Mouse (Mus musculus) embryonic facial prominence, embryonic 12.5 days (tissue): ENCODE data around the gene Spata33. TPM values are rescaled to one million over a fixed set of nuclear protein-coding genes. Genes with fewer than 3 reads are reported as not detected.
A peak's percentile ranks its signal among the peaks of the same experiment; 100 is the strongest.
"Not testable (repeated sequence)": the region's sequence is repeated elsewhere in the genome, so short reads cannot be mapped to it uniquely, and the experiment has no call there.

ENCODE experiments used
- ATAC-seq: fragments of 200-750 bp; cut with Nextera tagmentation; 2 replicates; pipeline ENCODE4 v1.8.0; 2017; ENCODE audit not compliant: insufficient number of reproducible peaks, insufficient read depth, low FRiP score, low TSS enrichment
- H3K27ac ChIP-seq: fragments of 300-500 bp; sonication (generic); 2 replicates; pipeline ENCODE4 v1.5.1; 2016; ENCODE audit warnings: mild to moderate bottlenecking
- H3K27me3 ChIP-seq: fragments of 300-500 bp; sonication (generic); 2 replicates; pipeline ENCODE4 v1.6.1; 2016; ENCODE audit warnings: mild to moderate bottlenecking, moderate library complexity
- H3K36me3 ChIP-seq: fragments of 300-500 bp; sonication (generic); 2 replicates; pipeline ENCODE4 v1.6.1; 2016; ENCODE audit warnings: mild to moderate bottlenecking
- H3K4me1 ChIP-seq: fragments of 300-500 bp; sonication (generic); 2 replicates; pipeline ENCODE4 v1.6.1; 2016
- H3K4me2 ChIP-seq: fragments of 300-500 bp; sonication (generic); replicated peaks from 2 replicates; pipeline ENCODE4 v1.6.1; 2016; ENCODE audit warnings: mild to moderate bottlenecking, moderate library complexity
- H3K4me3 ChIP-seq: fragments of 300-500 bp; sonication (generic); 2 replicates; pipeline ENCODE4 v1.5.1; 2016; ENCODE audit warnings: mild to moderate bottlenecking
- H3K9ac ChIP-seq: fragments of 300-500 bp; sonication (generic); 2 replicates; pipeline ENCODE4 v1.6.1; 2016; ENCODE audit warnings: mild to moderate bottlenecking, moderate library complexity
- H3K9me3 ChIP-seq: fragments of 300-500 bp; sonication (generic); 2 replicates; pipeline ENCODE4 v1.6.1; 2016; ENCODE audit warnings: mild to moderate bottlenecking, moderate library complexity
- WGBS: fragments of 180-500 bp; shearing (Covaris S2); methylation state at CpG from one replicate; pipeline ENCODE4 v1.1.7; 2016; 5-methylcytosine and 5-hydroxymethylcytosine counted together
- polyA plus RNA-seq: library from polyadenylated mRNA; unstranded; fragments of >200 nt; fragmentation: Nextera tagmentation; extraction: Ambion mirVana; gene quantifications from 2 replicates; pipeline ENCODE4 v1.2.1, GENCODE M21; 2016

The Spata33 gene
- polyA plus RNA-seq, 1 experiment from 2014 or later, result 5.9 TPM

- H3K4me1 ChIP-seq, result no peaks in the 10 kb centered on the region
- no peak overlapping the region for H3K4me3 ChIP-seq
- H3K36me3 ChIP-seq, result peaks cover 37% of the 10 kb centered on the region
- no peaks in the 10 kb centered on the region for H3K27me3 ChIP-seq
- no peak overlapping the region for H3K9ac ChIP-seq
- no peak overlapping the region for H3K4me2 ChIP-seq
- no peak for ATAC-seq
- H3K9me3 ChIP-seq, result no peaks in the 10 kb centered on the region
- WGBS, result 82% methylated on average over 3 of the region's 3 CpGs
- no peak overlapping the region for H3K27ac ChIP-seq
Observed at GRCm38 (mm10) chr8:123203571-123203970, 9.1 kb upstream of the Spata33 start.

GRCm38 (mm10) chr8:123211876-123212275 is 756 bp upstream of the Spata33 start:
- peaks cover 19% of the 10 kb centered on the region for H3K4me1 ChIP-seq
- no peak overlapping the region for H3K27ac ChIP-seq
- peak overlapping the region; percentile 97 for H3K4me3 ChIP-seq
- peak overlapping the region; percentile 92 for H3K9ac ChIP-seq
- H3K36me3 ChIP-seq, result peaks cover 30% of the 10 kb centered on the region
- WGBS, result 49% methylated on average over 10 of the region's 10 CpGs
- H3K9me3 ChIP-seq, result no peaks in the 10 kb centered on the region
- no peak for ATAC-seq
- H3K27me3 ChIP-seq, result no peaks in the 10 kb centered on the region
- H3K4me2 ChIP-seq, result peak overlapping the region; percentile 94

- WGBS, result 21% methylated on average over 22 of the region's 22 CpGs
Observed at GRCm38 (mm10) chr8:123213118-123213772, 613 bp downstream of the Spata33 start.

GRCm38 (mm10) chr8:123215430-123215829 is 2.8 kb downstream of the Spata33 start:
- no peaks in the 10 kb centered on the region for H3K36me3 ChIP-seq
- no peak for ATAC-seq
- no peaks in the 10 kb centered on the region for H3K9me3 ChIP-seq
- no peaks in the 10 kb centered on the region for H3K27me3 ChIP-seq
- WGBS, result 73% methylated on average over 3 of the region's 3 CpGs
- no peak overlapping the region for H3K9ac ChIP-seq
- H3K4me2 ChIP-seq, result no peak overlapping the region
- peaks cover 19% of the 10 kb centered on the region for H3K4me1 ChIP-seq
- no peak overlapping the region for H3K27ac ChIP-seq
- no peak overlapping the region for H3K4me3 ChIP-seq

More at GRCm38 (mm10) chr8:123213118-123213772, 613 bp downstream of the Spata33 start:
- H3K27ac ChIP-seq, result peak overlapping the region; percentile 57
- peaks cover 16% of the 10 kb centered on the region for H3K36me3 ChIP-seq
- H3K4me3 ChIP-seq, result peak overlapping the region; percentile 97
- H3K4me2 ChIP-seq, result peak overlapping the region; percentile 94
- no peaks in the 10 kb centered on the region for H3K9me3 ChIP-seq
- no peaks in the 10 kb centered on the region for H3K27me3 ChIP-seq
- 0 out of 2 replicates have a peak, but pooled peaks have one; percentile 11 for ATAC-seq
- H3K9ac ChIP-seq, result peak overlapping the region; percentile 92
- H3K4me1 ChIP-seq, result peaks cover 19% of the 10 kb centered on the region

- no peak overlapping the region for H3K27ac ChIP-seq
- H3K4me2 ChIP-seq, result no peak overlapping the region
- H3K36me3 ChIP-seq, result no peaks in the 10 kb centered on the region
- H3K4me1 ChIP-seq, result peaks cover 13% of the 10 kb centered on the region
- no peak overlapping the region for H3K9ac ChIP-seq
- no peak for ATAC-seq
- 85% methylated on average over 1 of the region's 1 CpGs for WGBS
- no peaks in the 10 kb centered on the region for H3K9me3 ChIP-seq
- no peaks in the 10 kb centered on the region for H3K27me3 ChIP-seq
- H3K4me3 ChIP-seq, result no peak overlapping the region
Observed at GRCm38 (mm10) chr8:123220917-123221316, 8.3 kb downstream of the Spata33 start.

- WGBS, result 3% methylated on average over 59 of the region's 59 CpGs
- Histone ChIP-seq H3K9ac (peak within 1 kb of the TSS; percentile 75), H3K4me1 (peaks cover 14% of the 10 kb centered on the region), H3K9me3 (no peaks in the 10 kb centered on the region), H3K27me3 (no peaks in the 10 kb centered on the region), H3K27ac (peak within 1 kb of the TSS; percentile 80), H3K36me3 (peaks cover 27% of the 10 kb centered on the region), H3K4me2 (peak within 1 kb of the TSS; percentile 84), H3K4me3 (peak within 1 kb of the TSS; percentile 68)
- ATAC-seq, result peak; percentile 65; the same call in 1 of the 2 replicates
Observed at GRCm38 (mm10) chr8:123224278-123225266, 11.9 kb downstream of the Spata33 start, which contains the start of gene Cdk10. Cdk10 (plus strand) TSS chr8:123224842.

- H3K36me3 ChIP-seq, result peaks cover 31% of the 10 kb centered on the region
- H3K27me3 ChIP-seq, result peaks cover 12% of the 10 kb centered on the region
- H3K4me3 ChIP-seq, result no peak overlapping the region
- no peak overlapping the region for H3K4me2 ChIP-seq
- no peak overlapping the region for H3K9ac ChIP-seq
- peaks cover 14% of the 10 kb centered on the region for H3K4me1 ChIP-seq
- WGBS, result 100% methylated on average over 1 of the region's 1 CpGs
- ATAC-seq, result no peak
- no peaks in the 10 kb centered on the region for H3K9me3 ChIP-seq
- H3K27ac ChIP-seq, result no peak overlapping the region
Observed at GRCm38 (mm10) chr8:123228416-123228815, 15.8 kb downstream of the Spata33 start.

- Histone ChIP-seq H3K27me3 (peaks cover 29% of the 10 kb centered on the region), H3K36me3 (peaks cover 31% of the 10 kb centered on the region), H3K4me1 (peaks cover 13% of the 10 kb centered on the region)
- H3K9me3 ChIP-seq, ATAC-seq, H3K4me3 ChIP-seq, H3K9ac ChIP-seq, H3K4me2 ChIP-seq, H3K27ac ChIP-seq: not testable (repeated sequence)
- 79% methylated on average over 11 of the region's 11 CpGs for WGBS
Observed at GRCm38 (mm10) chr8:123230326-123230725, 17.7 kb downstream of the Spata33 start.

- Histone ChIP-seq H3K27ac (no peak overlapping the region), H3K4me3 (no peak overlapping the region), H3K4me1 (peaks cover 15% of the 10 kb centered on the region), H3K27me3 (peaks cover 40% of the 10 kb centered on the region), H3K9me3 (no peaks in the 10 kb centered on the region), H3K4me2 (no peak overlapping the region), H3K9ac (no peak overlapping the region; the same call in 1 of the 2 replicates), H3K36me3 (peaks cover 30% of the 10 kb centered on the region)
- no peak for ATAC-seq
- 59% methylated on average over 5 of the region's 5 CpGs for WGBS
Observed at GRCm38 (mm10) chr8:123231742-123232141, 19.1 kb downstream of the Spata33 start.

- Histone ChIP-seq H3K9ac (no peak overlapping the region), H3K27ac (no peak overlapping the region), H3K36me3 (peaks cover 22% of the 10 kb centered on the region), H3K4me3 (no peak overlapping the region), H3K4me2 (no peak overlapping the region), H3K4me1 (peaks cover 15% of the 10 kb centered on the region), H3K27me3 (peaks cover 40% of the 10 kb centered on the region), H3K9me3 (no peaks in the 10 kb centered on the region)
- 48% methylated on average over 7 of the region's 7 CpGs for WGBS
- ATAC-seq, result no peak
Observed at GRCm38 (mm10) chr8:123232553-123232952, 19.9 kb downstream of the Spata33 start.

- ATAC-seq, result no peak
- no peak overlapping the region for H3K4me3 ChIP-seq
- H3K27ac ChIP-seq, result no peak overlapping the region
- WGBS, result 58% methylated on average over 13 of the region's 13 CpGs
- H3K4me1 ChIP-seq, result peaks cover 15% of the 10 kb centered on the region
- peaks cover 15% of the 10 kb centered on the region for H3K36me3 ChIP-seq
- H3K4me2 ChIP-seq, result no peak overlapping the region
- H3K27me3 ChIP-seq, result peaks cover 40% of the 10 kb centered on the region
- H3K9ac ChIP-seq, result no peak overlapping the region
- H3K9me3 ChIP-seq, result no peaks in the 10 kb centered on the region
Observed at GRCm38 (mm10) chr8:123233300-123233699, 20.7 kb downstream of the Spata33 start.
